Mouse (Mus musculus) intestine, embryonic 14.5 days (tissue): ENCODE data around the gene Gm7324. TPM values are rescaled to one million over a fixed set of nuclear protein-coding genes. Genes with fewer than 3 reads are reported as not detected.
"Not testable (repeated sequence)": the region's sequence is repeated elsewhere in the genome, so short reads cannot be mapped to it uniquely, and the experiment has no call there.

Experiments used
- ATAC-seq: fragments of 200-750 bp; cut with Nextera tagmentation; replicated peaks from 2 replicates; pipeline ENCODE4 v1.8.0; 2017; ENCODE audit warnings: low read depth, moderate number of reproducible peaks, moderate TSS enrichment, moderate library complexity; ENCODE audit not compliant: low FRiP score, low TSS enrichment
- DNase-seq: peaks from one replicate; pipeline ENCODE4 v3.0.0-alpha.2; 2018; ENCODE audit warnings: low spot score
- H3K27ac ChIP-seq: fragments of 300-500 bp; sonication (generic); 2 replicates; pipeline ENCODE4 v1.5.1; 2014; ENCODE audit warnings: low read depth, mild to moderate bottlenecking, control low read depth
- H3K27me3 ChIP-seq: fragments of 300-500 bp; sonication (generic); replicated peaks from 2 replicates; pipeline ENCODE4 v1.6.1; 2014; ENCODE audit warnings: low read length, control low read depth; ENCODE audit not compliant: control insufficient read depth, insufficient read depth
- H3K36me3 ChIP-seq: fragments of 300-500 bp; sonication (generic); 2 replicates; pipeline ENCODE4 v1.6.1; 2014; ENCODE audit warnings: low read length, control low read depth; ENCODE audit not compliant: control insufficient read depth, insufficient read depth
- H3K4me1 ChIP-seq: fragments of 300-500 bp; sonication (generic); replicated peaks from 2 replicates; pipeline ENCODE4 v1.6.1; 2014; ENCODE audit warnings: low read length, control low read depth, mixed read lengths; ENCODE audit not compliant: control insufficient read depth, insufficient read depth
- H3K4me2 ChIP-seq: fragments of 300-500 bp; sonication (generic); 2 replicates; pipeline ENCODE4 v1.6.1; 2014; ENCODE audit warnings: low read length
- H3K4me3 ChIP-seq: fragments of 300-500 bp; sonication (generic); 2 replicates; pipeline ENCODE4 v1.5.1; 2014; ENCODE audit warnings: low read depth, low read length, control low read depth, mixed read lengths
- H3K9ac ChIP-seq: fragments of 300-500 bp; sonication (generic); 2 replicates; pipeline ENCODE4 v1.6.1; 2014; ENCODE audit warnings: mild to moderate bottlenecking, low read length
- H3K9me3 ChIP-seq: fragments of 300-500 bp; sonication (generic); 2 replicates; pipeline ENCODE4 v1.6.1; 2016; ENCODE audit warnings: low read length, control low read depth; ENCODE audit not compliant: control insufficient read depth
- WGBS: fragments of 180-500 bp; shearing (Covaris S2); extraction: QIAGEN DNeasy Blood & Tissue Kit; methylation state at CpG from one replicate; pipeline ENCODE4 v1.1.7; 2014; 5-methylcytosine and 5-hydroxymethylcytosine counted together
- polyA plus RNA-seq: library from polyadenylated mRNA; unstranded; fragments of >200 nt; fragmentation: Nextera tagmentation; extraction: Ambion mirVana; gene quantifications from 2 replicates; pipeline ENCODE4 v1.2.1, GENCODE M21; 2014

The Gm7324 gene
- 1.5 TPM in 2 replicates for polyA plus RNA-seq

DNA sequence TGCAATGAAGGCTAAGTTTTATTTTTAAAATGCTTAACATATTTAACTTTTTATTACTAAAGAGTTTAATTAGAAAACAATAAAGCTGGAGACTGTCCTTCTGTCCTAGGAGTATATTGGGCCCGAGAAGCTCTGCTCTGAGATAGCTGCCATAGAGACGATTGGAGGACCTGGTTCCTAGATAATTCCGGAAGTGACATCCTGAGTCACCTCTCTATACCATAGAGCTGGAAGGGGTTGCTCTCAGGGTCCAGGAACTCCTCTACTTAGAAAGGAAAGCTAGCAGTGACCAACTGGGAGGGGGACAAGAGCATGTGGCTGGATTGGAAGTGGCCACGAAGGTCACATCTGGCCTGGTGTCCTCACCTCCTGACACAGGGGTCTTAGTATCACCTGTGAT is at the start of gene Gm7324:
Gene Gm7324, plus strand, starts transcription at position 208 of the 400 bp plus-strand sequence.
- H3K9me3 ChIP-seq, H3K4me2 ChIP-seq, H3K27me3 ChIP-seq, H3K27ac ChIP-seq, H3K9ac ChIP-seq, ATAC-seq, H3K4me3 ChIP-seq, H3K36me3 ChIP-seq, DNase-seq, H3K4me1 ChIP-seq: not testable (repeated sequence)
- 90% methylated on average over 4 of the region's 4 CpGs for WGBS

DNA sequence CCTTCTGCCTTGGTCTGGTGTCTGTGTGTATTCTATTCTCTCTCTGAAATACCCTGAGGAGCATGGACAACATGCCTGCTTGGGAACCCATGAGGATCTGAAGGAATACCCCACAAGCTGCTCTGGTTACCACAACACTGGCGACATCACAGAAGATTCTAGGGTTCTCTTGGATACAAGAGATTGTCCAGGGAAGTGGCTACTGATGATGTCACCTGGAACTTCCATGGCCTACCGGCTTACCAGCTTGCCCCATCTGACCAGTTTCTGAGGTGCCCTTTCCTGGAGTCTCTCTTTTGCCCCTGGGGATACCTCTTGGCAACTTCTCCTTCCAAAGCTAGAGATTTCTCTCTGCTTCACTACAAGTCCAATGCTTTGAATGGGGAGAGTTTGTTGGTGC is 20.5 kb upstream of the Gm7324 start, which contains the start of gene Gm8165:
Gene Gm8165, minus strand, starts transcription at position 101 of the 400 bp plus-strand sequence.
- not testable (repeated sequence) for H3K4me2 ChIP-seq, ATAC-seq
- no CpG with 5 or more reads among the region's 2 CpGs for WGBS

DNA sequence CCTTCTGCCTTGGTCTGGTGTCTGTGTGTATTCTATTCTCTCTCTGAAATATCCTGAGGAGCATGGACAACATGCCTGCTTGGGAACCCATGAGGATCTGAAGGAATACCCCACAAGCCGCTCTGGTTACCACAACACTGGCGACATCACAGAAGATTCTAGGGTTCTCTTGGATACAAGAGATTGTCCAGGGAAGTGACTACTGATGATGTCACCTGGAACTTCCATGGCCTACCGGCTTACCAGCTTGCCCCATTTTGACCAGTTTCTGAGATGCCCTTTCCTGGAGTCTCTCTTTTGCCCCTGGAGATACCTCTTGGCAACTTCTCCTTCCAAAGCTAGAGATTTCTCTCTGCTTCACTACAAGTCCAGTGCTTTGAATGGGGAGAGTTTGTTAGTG is 29.8 kb downstream of the Gm7324 start, which contains the start of gene Gm16506:
Gene Gm16506, minus strand, starts transcription at position 101 of the 400 bp plus-strand sequence.
- not testable (repeated sequence) for DNase-seq, ATAC-seq

More for the DNA sequence above, 20.5 kb upstream of the Gm7324 start, which contains the start of gene Gm8165:
- not testable (repeated sequence) for H3K36me3 ChIP-seq, DNase-seq, H3K9me3 ChIP-seq, H3K9ac ChIP-seq, H3K4me3 ChIP-seq, H3K27ac ChIP-seq, H3K27me3 ChIP-seq, H3K4me1 ChIP-seq

DNA sequence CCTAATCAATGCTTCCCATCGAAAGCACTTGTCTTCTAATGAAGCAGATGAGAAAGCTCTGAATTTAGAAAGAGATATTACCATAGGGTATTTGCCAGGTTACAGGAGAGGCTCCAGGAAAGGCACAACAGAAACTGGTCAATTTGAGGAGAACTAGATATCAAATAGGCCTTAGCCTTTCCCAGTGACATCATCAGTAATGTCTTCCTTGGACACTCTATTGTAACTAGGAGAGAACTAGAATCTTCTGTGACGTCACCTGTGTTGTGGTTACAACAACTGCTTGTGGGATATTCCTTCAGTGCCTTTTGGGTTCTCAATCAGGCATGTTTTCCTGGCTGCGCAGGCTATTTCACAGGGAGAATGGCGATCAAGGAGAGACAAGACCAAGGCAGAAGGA is 49.9 kb downstream of the Gm7324 start, which contains the start of gene Gm6526:
Gene Gm6526, plus strand, starts transcription at position 301 of the 400 bp plus-strand sequence.
- DNase-seq, ATAC-seq: not testable (repeated sequence)

More for the DNA sequence above, 29.8 kb downstream of the Gm7324 start, which contains the start of gene Gm16506:
- H3K9ac ChIP-seq, H3K4me2 ChIP-seq, H3K27me3 ChIP-seq, H3K9me3 ChIP-seq, H3K27ac ChIP-seq, H3K36me3 ChIP-seq, H3K4me1 ChIP-seq, H3K4me3 ChIP-seq: not testable (repeated sequence)
- 94% methylated on average over 2 of the region's 3 CpGs for WGBS

More for the DNA sequence above, 49.9 kb downstream of the Gm7324 start, which contains the start of gene Gm6526:
- H3K9me3 ChIP-seq, H3K4me1 ChIP-seq, H3K27me3 ChIP-seq, H3K4me2 ChIP-seq, H3K9ac ChIP-seq, H3K4me3 ChIP-seq, H3K27ac ChIP-seq, H3K36me3 ChIP-seq: not testable (repeated sequence)
- WGBS, result 83% methylated on average over 4 of the region's 4 CpGs

Other genes starting within 250 kb of the Gm7324 start
- gene Gm5799, start 154.3 kb upstream of the Gm7324 start, polyA plus RNA-seq, result not detected in 2 replicates
- gene Gm17654, start 118.7 kb upstream of the Gm7324 start, polyA plus RNA-seq, result not detected in 2 replicates
- not detected in 2 replicates for gene Gm10375, start 89.8 kb upstream of the Gm7324 start, polyA plus RNA-seq
- gene Gm8165, start 20.6 kb upstream of the Gm7324 start, polyA plus RNA-seq, result not detected in 2 replicates
- gene Gm16506, start 29.7 kb downstream of the Gm7324 start, polyA plus RNA-seq, result not detected in 2 replicates
- not detected in 2 replicates for gene Gm6526, start 50.0 kb downstream of the Gm7324 start, polyA plus RNA-seq
- gene Gm8180, start 86.9 kb downstream of the Gm7324 start, polyA plus RNA-seq, result not detected in 2 replicates
- gene Ear1, start 177.7 kb downstream of the Gm7324 start, polyA plus RNA-seq, result not detected in 2 replicates
- gene Ear10, start 225.7 kb downstream of the Gm7324 start, polyA plus RNA-seq, result not detected in 2 replicates
- 20.5 and 21.7 TPM in 2 replicates for gene Gm8113, start 227.6 kb downstream of the Gm7324 start, polyA plus RNA-seq